Mouse (Mus musculus) left cerebral cortex, adult 9 months (tissue): ENCODE measurements around the gene Acot3.
"Not testable (repeated sequence)": the region's sequence is repeated elsewhere in the genome, so short reads cannot be mapped to it uniquely, and the experiment has no call there.

ENCODE experiments used
- DNase-seq, 2 experiments: peaks; one replicate each; pipeline ENCODE4 v3.0.0; 2022; ENCODE audit warnings: low spot score in 2 of 2

The Acot3 gene

GRCm38 (mm10) chr12:84051937-84052474 lies at the start of gene Acot3:
Acot3 (plus strand) TSS chr12:84052144.
- no peak for DNase-seq

GRCm38 (mm10) chr12:84003866-84004265 lies 48.1 kb upstream of the Acot3 start:
- DNase-seq, result no peak

- no peak for DNase-seq
These were observed 43.7 kb upstream of the Acot3 start for GRCm38 (mm10) chr12:84008251-84008650.

- no peak for DNase-seq
These were observed 43.2 kb upstream of the Acot3 start for GRCm38 (mm10) chr12:84008729-84009128.

GRCm38 (mm10) chr12:84009171-84009965 lies 42.6 kb upstream of the Acot3 start, which contains the start of gene Acot1:
Acot1 (plus strand) TSS chr12:84009490.
- peak; percentile 50 to 54 for DNase-seq

- no peak for DNase-seq
These were observed 41.7 kb upstream of the Acot3 start for GRCm38 (mm10) chr12:84010201-84010600.

GRCm38 (mm10) chr12:84011251-84012040 lies 40.5 kb upstream of the Acot3 start:
- peak in 1 of 2 experiments; percentile 69 for DNase-seq

- DNase-seq, result no peak
These were observed 38.8 kb upstream of the Acot3 start for GRCm38 (mm10) chr12:84013130-84013529.

GRCm38 (mm10) chr12:84013701-84014100 lies 38.2 kb upstream of the Acot3 start:
- DNase-seq, result peak in 1 of 2 experiments; percentile 47

GRCm38 (mm10) chr12:84020528-84020927 lies 31.4 kb upstream of the Acot3 start:
- not testable (repeated sequence) for DNase-seq

- not testable (repeated sequence) for DNase-seq
These were observed 29.7 kb upstream of the Acot3 start for GRCm38 (mm10) chr12:84022266-84022665.

GRCm38 (mm10) chr12:84023052-84023745 lies 28.7 kb upstream of the Acot3 start:
- no peak for DNase-seq

GRCm38 (mm10) chr12:84025888-84026287 lies 26.1 kb upstream of the Acot3 start:
- DNase-seq, result no peak

GRCm38 (mm10) chr12:84028328-84028727 lies 23.6 kb upstream of the Acot3 start:
- not testable (repeated sequence) for DNase-seq

- not testable (repeated sequence) for DNase-seq
These were observed 22.9 kb upstream of the Acot3 start for GRCm38 (mm10) chr12:84029043-84029442.

- peak in 1 of 2 experiments; percentile 86 for DNase-seq
These were observed 21.1 kb upstream of the Acot3 start for GRCm38 (mm10) chr12:84030659-84031332.

- DNase-seq, result no peak
These were observed 19.1 kb upstream of the Acot3 start for GRCm38 (mm10) chr12:84032854-84033253.

GRCm38 (mm10) chr12:84033302-84033701 lies 18.6 kb upstream of the Acot3 start:
- not testable (repeated sequence) for DNase-seq

- no peak for DNase-seq
These were observed 17.8 kb upstream of the Acot3 start for GRCm38 (mm10) chr12:84034108-84034507.

GRCm38 (mm10) chr12:84038241-84038640 lies 13.7 kb upstream of the Acot3 start, which contains the start of gene Acot4:
Acot4 (plus strand) TSS chr12:84038379.
- DNase-seq, result peak in 1 of 2 experiments; percentile 17

GRCm38 (mm10) chr12:84038691-84039111 lies 13.2 kb upstream of the Acot3 start, which contains the start of gene Gm49366:
Gm49366 (plus strand) TSS chr12:84038935.
- peak in 1 of 2 experiments; percentile 34 for DNase-seq
